Mouse (Mus musculus): ENCODE data around the gene Fzd5.

Gene Fzd5

GRCm38 (mm10) chr1:64688046-64688445 is 49.5 kb downstream of the Fzd5 start:
- no peak for DNase-seq (ENCODE audit: extremely low spot score, low spot score)

GRCm38 (mm10) chr1:64684440-64684839 is 53.1 kb downstream of the Fzd5 start:
- DNase-seq (ENCODE audit: extremely low spot score, low spot score), result no peak

GRCm38 (mm10) chr1:64683039-64683438 is 54.5 kb downstream of the Fzd5 start:
- DNase-seq (ENCODE audit: extremely low spot score, low spot score), result no peak

GRCm38 (mm10) chr1:64681499-64681898 is 56.1 kb downstream of the Fzd5 start:
- no peak for DNase-seq (ENCODE audit: extremely low spot score, low spot score)
